Mouse (Mus musculus): ENCODE measurements at regions not wholly inside any gene's neighbourhood (a gene's known extent, or its start where the extent isn't known, plus 50 kb on each side); places are given as distances from the start of the nearest gene placed in this dataset. TPM values are rescaled to one million over a fixed set of nuclear protein-coding genes. Genes with fewer than 3 reads are reported as not detected.

DNA sequence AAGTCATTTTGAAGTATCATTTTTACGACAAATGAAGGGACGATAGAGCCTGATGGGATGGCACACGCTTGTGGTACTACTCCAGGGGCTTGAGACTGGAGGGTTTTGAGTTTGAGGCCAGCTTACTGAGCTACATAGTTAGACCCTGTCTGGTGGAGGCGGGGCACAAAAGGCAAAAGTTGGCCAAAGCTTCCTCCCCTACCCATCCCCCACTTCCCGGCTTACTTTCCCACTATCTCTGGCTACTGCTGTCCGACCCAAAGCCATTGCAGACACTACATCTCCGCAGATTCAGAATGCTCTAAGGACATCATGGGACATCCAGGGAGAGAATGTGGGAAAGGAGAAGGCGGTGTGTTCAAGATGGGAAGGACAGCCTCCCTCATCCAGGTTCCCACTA, 493.1 kb downstream of the Prss52 start:
- Histone ChIP-seq H3K36me3 (ENCODE audit: control insufficient read depth, insufficient read depth) (no peaks in the 10 kb centered on the region), H3K4me2 (ENCODE audit: low read depth, low read length) (no peak overlapping the region), H3K9ac (ENCODE audit: low read depth, low read length) (no peak overlapping the region), H3K4me1 (ENCODE audit: control insufficient read depth, low read depth, low read length) (no peaks in the 10 kb centered on the region), H3K4me3 (ENCODE audit: low read depth, low read length) (no peak overlapping the region), H3K27me3 (ENCODE audit: control insufficient read depth, insufficient read depth, low read depth, low read length) (peaks cover 10% of the 10 kb centered on the region), H3K27ac (ENCODE audit: low read length) (no peak overlapping the region), H3K9me3 (replicated peaks; ENCODE audit: control insufficient read depth, low read length) (no peaks in the 10 kb centered on the region)
- 52% methylated on average over 8 of the region's 8 CpGs for WGBS (ENCODE audit: insufficient replicate concordance)
- ATAC-seq (ENCODE audit: low read depth) = no peak

MicroRNAs in the stretch of these regions (microRNA counts, 519-probe panel; counts per million panel counts)
- microRNA mmu-miR-124 = 2,166 counts per million, percentile 36 among the panel's probes with 10 or more counts

Small RNAs in the stretch of these regions (microRNA-seq; reads per million reads assigned to microRNA genes)
- gene Mir124a-1 (not detected), gene Mir3078 (not detected)

All from liver, embryonic 16.5 days (tissue).